In genomic region chr6:37329901-37330864, GRCm38 (mm10) we compare ENCODE assay signal across 10 mouse cellular contexts. TPM values are rescaled to one million over a fixed set of nuclear protein-coding genes. Genes with fewer than 3 reads are reported as not detected.
DNase-seq lines count a peak whose midpoint lies in the region; ATAC-seq and TF ChIP-seq lines count a peak whose summit lies in the region.
"Had no signal": no experiment of that assay in that cellular context is flagged by ENCODE, and none has a peak within 500 bp of the region (broad histone marks: within the 10 kb centered on the region; RNA-seq: fewer than 3 reads in every experiment).

No protein-coding gene starts in this region.

- H3K4me2 ChIP-seq in kidney, postnatal 0 days (ENCODE audit: low read length): no peak overlapping the region
- H3K4me2 ChIP-seq in kidney, embryonic 14.5 days (replicated peaks; ENCODE audit: low read depth, low read length): no peak overlapping the region
- H3K4me2 ChIP-seq in heart, embryonic 14.5 days (ENCODE audit: low read length): no peak overlapping the region; the same call in 1 of the 2 replicates
- H3K4me2 ChIP-seq in midbrain, embryonic 13.5 days (replicated peaks): no peak overlapping the region

- WGBS in kidney, postnatal 0 days: 42% methylated on average over 5 of the region's 5 CpGs
- 48% methylated on average over 5 of the region's 5 CpGs for WGBS in kidney, embryonic 14.5 days
- WGBS in heart, embryonic 14.5 days: 38% methylated on average over 5 of the region's 5 CpGs
- WGBS in midbrain, embryonic 13.5 days: 51% methylated on average over 5 of the region's 5 CpGs

- H3K27me3 ChIP-seq in kidney, postnatal 0 days (ENCODE audit: insufficient read depth, low read length): no peaks in the 10 kb centered on the region
- no peaks in the 10 kb centered on the region for H3K27me3 ChIP-seq in kidney, embryonic 14.5 days (ENCODE audit: control insufficient read depth, insufficient read depth, low read length)
- H3K27me3 ChIP-seq in heart, embryonic 14.5 days (ENCODE audit: control insufficient read depth, insufficient read depth, low read length): no peaks in the 10 kb centered on the region
- H3K27me3 ChIP-seq in midbrain, embryonic 13.5 days: no peaks in the 10 kb centered on the region

- TF ChIP-seq CTCF in kidney, postnatal 0 days (IDR thresholded peaks at IDR 0.05; ENCODE audit: low read depth): no peak

- peak; percentile 3; the same call in 1 of the 2 replicates for ATAC-seq in kidney, postnatal 0 days (replicated peaks; ENCODE audit: low FRiP score, low read depth)
- ATAC-seq in kidney, embryonic 14.5 days (ENCODE audit: low FRiP score, low TSS enrichment): no peak
- ATAC-seq in heart, embryonic 14.5 days (ENCODE audit: insufficient number of reproducible peaks, insufficient read depth, low FRiP score, low read depth): peak; percentile 81
- ATAC-seq in midbrain, embryonic 13.5 days: peak; percentile 84
- ATAC-seq in granulocyte monocyte progenitor cell, adult 5-6 weeks (replicated peaks; ENCODE audit: poor library complexity, severe bottlenecking): no peak
- no peak for ATAC-seq in monocyte, adult 5-6 weeks (replicated peaks; ENCODE audit: insufficient number of reproducible peaks, low FRiP score, low TSS enrichment, poor library complexity, severe bottlenecking)

- H3K4me1 ChIP-seq in kidney, postnatal 0 days (replicated peaks; ENCODE audit: insufficient read depth, low read length): 0 out of 2 replicates have a peak, but pooled peaks cover 3% of the 10 kb centered on the region
- peaks cover 4% of the 10 kb centered on the region; the same call in 1 of the 2 replicates for H3K4me1 ChIP-seq in kidney, embryonic 14.5 days (ENCODE audit: control insufficient read depth, insufficient read depth, low read length)
- H3K4me1 ChIP-seq in heart, embryonic 14.5 days (ENCODE audit: control insufficient read depth in 2 of 2, insufficient read depth in 2 of 2, low read length in 2 of 2): peaks cover 26 to 53% of the 10 kb centered on the region in 2 experiments
- peaks cover 32% of the 10 kb centered on the region for H3K4me1 ChIP-seq in midbrain, embryonic 13.5 days (replicated peaks)

- no peak overlapping the region for H3K27ac ChIP-seq in kidney, postnatal 0 days
- H3K27ac ChIP-seq in kidney, embryonic 14.5 days (ENCODE audit: low read depth, low read length): no peak overlapping the region
- H3K27ac ChIP-seq in heart, embryonic 14.5 days (replicated peaks in 1 of 2; ENCODE audit: control insufficient read depth in 1 of 2, insufficient read depth in 1 of 2, low read depth in 2 of 2, low read length in 2 of 2): peak overlapping the region; percentile 75 to 88
- H3K27ac ChIP-seq in midbrain, embryonic 13.5 days: 0 out of 2 replicates have a peak overlapping the region, but pooled peaks have one; percentile 36

- H3K9ac ChIP-seq in kidney, postnatal 0 days (ENCODE audit: low read depth, low read length): no peak overlapping the region
- H3K9ac ChIP-seq in kidney, embryonic 14.5 days (ENCODE audit: low read depth, low read length): no peak overlapping the region
- H3K9ac ChIP-seq in heart, embryonic 14.5 days (ENCODE audit: low read length): peak overlapping the region; percentile 30
- H3K9ac ChIP-seq in midbrain, embryonic 13.5 days (replicated peaks): no peak overlapping the region

- H3K9me3 ChIP-seq in kidney, postnatal 0 days (replicated peaks; ENCODE audit: low read length): no peaks in the 10 kb centered on the region
- H3K9me3 ChIP-seq in kidney, embryonic 14.5 days (ENCODE audit: control insufficient read depth, low read length): no peaks in the 10 kb centered on the region
- no peaks in the 10 kb centered on the region for H3K9me3 ChIP-seq in heart, embryonic 14.5 days (ENCODE audit: control insufficient read depth, low read length)
- H3K9me3 ChIP-seq in midbrain, embryonic 13.5 days: no peaks in the 10 kb centered on the region

- no peak overlapping the region for H3K4me3 ChIP-seq in kidney, postnatal 0 days (replicated peaks; ENCODE audit: low read depth, low read length)
- H3K4me3 ChIP-seq in kidney, embryonic 14.5 days (ENCODE audit: low read length): no peak overlapping the region
- no peak overlapping the region for H3K4me3 ChIP-seq in heart, embryonic 14.5 days (ENCODE audit: control insufficient read depth in 1 of 2, insufficient read depth in 1 of 2, low read depth in 1 of 2, low read length in 2 of 2)
- no peak overlapping the region for H3K4me3 ChIP-seq in midbrain, embryonic 13.5 days (replicated peaks)

- H3K36me3 ChIP-seq in kidney, postnatal 0 days (ENCODE audit: insufficient read depth, low read length): peaks cover 48% of the 10 kb centered on the region
- H3K36me3 ChIP-seq in kidney, embryonic 14.5 days (ENCODE audit: control insufficient read depth, insufficient read depth, low read length): peaks cover 44% of the 10 kb centered on the region
- H3K36me3 ChIP-seq in heart, embryonic 14.5 days (ENCODE audit: control insufficient read depth, insufficient read depth, low read length): peaks cover 49% of the 10 kb centered on the region
- H3K36me3 ChIP-seq in midbrain, embryonic 13.5 days: no peaks in the 10 kb centered on the region

- DNase-seq in kidney, postnatal 0 days (ENCODE audit: low spot score): no peak
- DNase-seq in brain, adult 2 months (ENCODE audit: low read depth, low spot score): peak; percentile 44
- DNase-seq in layer of hippocampus, postnatal 10 days (ENCODE audit: low spot score in 2 of 2): no peak
- DNase-seq: kidney, adult 11 months had no signal

RNA-seq across cellular contexts. Expression of gene Dgki, which starts 30.2 kb away (rescaled TPM):
- 0.76 and 0.85 TPM in 2 replicates for polyA plus RNA-seq in kidney, postnatal 0 days (2015; fragmentation: Nextera tagmentation; extraction: Ambion mirVana)
- polyA plus RNA-seq in kidney, embryonic 14.5 days (2014; fragmentation: Nextera tagmentation; extraction: Ambion mirVana): 0.27 and 0.43 TPM in 2 replicates
- polyA plus RNA-seq in heart, embryonic 14.5 days (2014; fragmentation: Nextera tagmentation; extraction: Ambion mirVana): 0.75 and 0.88 TPM in 2 replicates
- polyA plus RNA-seq in midbrain, embryonic 13.5 days (2015; fragmentation: Nextera tagmentation; extraction: Ambion mirVana): 4.8 and 6.4 TPM in 2 replicates
- not detected in 2 replicates for total RNA-seq in granulocyte monocyte progenitor cell, adult 5-6 weeks (2014; fragmentation: Nextera tagmentation)
- not detected in 2 replicates for total RNA-seq in granulocyte monocyte progenitor cell, adult 5-6 weeks (2017)
- total RNA-seq in monocyte, adult 5-6 weeks (2017): 0.32 TPM in 1 of 3 replicates, not detected in the others
- total RNA-seq in layer of hippocampus, postnatal 10 days (2021): 10 to 100 TPM; 50.6 to 59.6 TPM
- total RNA-seq: MEL had no signal

Comparison
In these comparisons a context has a peak if more than half of its experiments do, and no peak if none do; other contexts are left out.
1. ATAC-seq: peak in kidney, postnatal 0 days (single experiment), heart, embryonic 14.5 days (single experiment) and midbrain, embryonic 13.5 days (single experiment); none in kidney, embryonic 14.5 days (single experiment), granulocyte monocyte progenitor cell, adult 5-6 weeks (single experiment) and monocyte, adult 5-6 weeks (single experiment).
2. H3K27ac ChIP-seq: peak in heart, embryonic 14.5 days (2 of 2) and midbrain, embryonic 13.5 days (single experiment); none in kidney, postnatal 0 days (single experiment) and kidney, embryonic 14.5 days (single experiment).